In the genomic region with DNA sequence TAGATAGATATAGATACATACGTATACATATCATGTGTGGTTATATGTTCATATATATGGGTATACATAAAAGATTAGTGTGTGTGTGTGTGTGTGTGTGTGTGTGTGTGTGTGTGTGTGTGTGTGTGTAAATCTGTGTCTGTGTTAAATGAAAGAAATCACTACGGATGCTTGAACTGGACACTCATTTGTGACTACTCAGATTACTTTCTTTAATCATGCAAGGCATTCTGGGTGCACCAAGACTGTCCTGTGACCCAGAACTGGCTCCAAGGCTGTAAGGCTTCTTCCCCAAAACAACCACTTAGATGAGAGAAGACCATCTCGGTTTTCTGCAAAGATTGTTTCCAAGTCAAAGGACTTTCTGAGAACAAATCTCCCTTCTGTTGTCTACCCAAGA, we compare ENCODE assay signal across 7 mouse cellular contexts. TPM values are rescaled to one million over a fixed set of nuclear protein-coding genes. Genes with fewer than 3 reads are reported as not detected.
A peak's percentile ranks its signal among the peaks of the same experiment; 100 is the strongest.
DNase-seq lines count a peak whose midpoint lies in the region; ATAC-seq lines count a peak whose summit lies in the region.
"Not testable (repeated sequence)": the region's sequence is repeated elsewhere in the genome, so short reads cannot be mapped to it uniquely, and the experiment has no call there.

No protein-coding gene starts in this region.

- WGBS in forebrain, embryonic 11.5 days: 66% methylated on average over 3 of the region's 3 CpGs
- 67% methylated on average over 3 of the region's 3 CpGs for WGBS in hindbrain, embryonic 11.5 days
- WGBS in midbrain, embryonic 11.5 days: 69% methylated on average over 3 of the region's 3 CpGs

- H3K4me3 ChIP-seq in forebrain, embryonic 11.5 days (ENCODE audit: low read depth, low read length); hindbrain, embryonic 11.5 days (ENCODE audit: low read depth, low read length); midbrain, embryonic 11.5 days (ENCODE audit: low read depth, low read length): not testable (repeated sequence)

- peaks cover 27% of the 10 kb centered on the region for H3K27me3 ChIP-seq in forebrain, embryonic 11.5 days (ENCODE audit: control insufficient read depth, insufficient read depth, low read length)
- H3K27me3 ChIP-seq in hindbrain, embryonic 11.5 days (ENCODE audit: control insufficient read depth, insufficient read depth, low read length): peaks cover 28% of the 10 kb centered on the region
- peaks cover 33% of the 10 kb centered on the region for H3K27me3 ChIP-seq in midbrain, embryonic 11.5 days (ENCODE audit: control insufficient read depth, insufficient read depth, low read length)

- H3K9ac ChIP-seq in forebrain, embryonic 11.5 days (ENCODE audit: low read length); hindbrain, embryonic 11.5 days (ENCODE audit: low read depth, low read length); midbrain, embryonic 11.5 days (ENCODE audit: low read length): not testable (repeated sequence)

- not testable (repeated sequence) for H3K4me1 ChIP-seq in forebrain, embryonic 11.5 days (replicated peaks; ENCODE audit: control insufficient read depth, insufficient read depth, low read length); hindbrain, embryonic 11.5 days (replicated peaks; ENCODE audit: control insufficient read depth, insufficient read depth, low read length); midbrain, embryonic 11.5 days (ENCODE audit: control insufficient read depth, insufficient read depth, low read length)

- not testable (repeated sequence) for H3K36me3 ChIP-seq in forebrain, embryonic 11.5 days (ENCODE audit: control insufficient read depth, insufficient read depth, low read length); hindbrain, embryonic 11.5 days (ENCODE audit: control insufficient read depth, insufficient read depth, low read length); midbrain, embryonic 11.5 days (ENCODE audit: control insufficient read depth, insufficient read depth, low read length)

- not testable (repeated sequence) for H3K9me3 ChIP-seq in forebrain, embryonic 11.5 days (ENCODE audit: control insufficient read depth, low read length); hindbrain, embryonic 11.5 days (ENCODE audit: control insufficient read depth, low read length); midbrain, embryonic 11.5 days (ENCODE audit: control insufficient read depth, low read length)

- H3K27ac ChIP-seq in forebrain, embryonic 11.5 days (ENCODE audit: low read depth, low read length); hindbrain, embryonic 11.5 days (ENCODE audit: low read depth, low read length); midbrain, embryonic 11.5 days (ENCODE audit: low read depth, low read length): not testable (repeated sequence)

- not testable (repeated sequence) for ATAC-seq in forebrain, embryonic 11.5 days (replicated peaks; ENCODE audit: low FRiP score); hindbrain, embryonic 11.5 days (ENCODE audit: low FRiP score); midbrain, embryonic 11.5 days (ENCODE audit: low FRiP score)

- not testable (repeated sequence) for H3K4me2 ChIP-seq in forebrain, embryonic 11.5 days (ENCODE audit: low read depth, low read length, severe bottlenecking); hindbrain, embryonic 11.5 days (replicated peaks; ENCODE audit: low read depth, low read length); midbrain, embryonic 11.5 days

- peak; percentile 28 for DNase-seq in CD4-positive, CD25-positive, alpha-beta regulatory T cell, adult 2 months (ENCODE audit: low read depth, low spot score)
- peak; percentile 36 to 38 for DNase-seq in cerebellum, postnatal 4 days (ENCODE audit: low spot score in 2 of 2)
- DNase-seq in forebrain, embryonic 11.5 days (ENCODE audit: low spot score): peak; percentile 54
- peak; percentile 70 for DNase-seq in hindbrain, embryonic 11.5 days (ENCODE audit: low spot score)
- DNase-seq in kidney, postnatal 4 days: peak; percentile 22 to 35
- DNase-seq in midbrain, embryonic 11.5 days (ENCODE audit: low spot score, missing footprints): peak; percentile 93
- peak; percentile 18 for DNase-seq in right cerebral cortex, postnatal 4 days

RNA-seq across cellular contexts. Expression of a gene that starts 4.8 kb away (rescaled TPM):
- 4.3 TPM in 2 replicates for polyA plus RNA-seq in forebrain, embryonic 11.5 days (2014; fragmentation: Nextera tagmentation; extraction: Ambion mirVana)
- polyA plus RNA-seq in hindbrain, embryonic 11.5 days (2014; fragmentation: Nextera tagmentation; extraction: Ambion mirVana): 9.6 TPM in 2 replicates
- 8.5 and 8.6 TPM in 2 replicates for polyA plus RNA-seq in midbrain, embryonic 11.5 days (2014; fragmentation: Nextera tagmentation; extraction: Ambion mirVana)

RNA-seq across cellular contexts. Expression of a gene that starts 44.2 kb away (rescaled TPM):
- polyA plus RNA-seq in forebrain, embryonic 11.5 days (2014; fragmentation: Nextera tagmentation; extraction: Ambion mirVana): 1.5 and 2.9 TPM in 2 replicates
- polyA plus RNA-seq in hindbrain, embryonic 11.5 days (2014; fragmentation: Nextera tagmentation; extraction: Ambion mirVana): 8.7 and 10.5 TPM in 2 replicates
- 1.7 and 2.4 TPM in 2 replicates for polyA plus RNA-seq in midbrain, embryonic 11.5 days (2014; fragmentation: Nextera tagmentation; extraction: Ambion mirVana)

RNA-seq across cellular contexts. Expression of a gene that starts 50.8 kb away (rescaled TPM):
- polyA plus RNA-seq in forebrain, embryonic 11.5 days (2014; fragmentation: Nextera tagmentation; extraction: Ambion mirVana): 0.21 and 0.35 TPM in 2 replicates
- 0.39 and 0.62 TPM in 2 replicates for polyA plus RNA-seq in hindbrain, embryonic 11.5 days (2014; fragmentation: Nextera tagmentation; extraction: Ambion mirVana)
- polyA plus RNA-seq in midbrain, embryonic 11.5 days (2014; fragmentation: Nextera tagmentation; extraction: Ambion mirVana): 0.18 and 0.55 TPM in 2 replicates

Comparison
In these comparisons a context has a peak if more than half of its experiments do, and no peak if none do; other contexts are left out.
1. DNase-seq: peak in every context shown above with its lines; median percentile 93 in midbrain, embryonic 11.5 days; 70 in hindbrain, embryonic 11.5 days; 54 in forebrain, embryonic 11.5 days; 37 in cerebellum, postnatal 4 days; 28 in kidney, postnatal 4 days; 28 in CD4-positive, CD25-positive, alpha-beta regulatory T cell, adult 2 months; 18 in right cerebral cortex, postnatal 4 days.